Mouse (Mus musculus): ENCODE data around the gene Asb1.

Asb1 gene

GRCm38 (mm10) chr1:91545226-91545625, 4.9 kb downstream of the Asb1 start:
- in situ Hi-C loops (cut with MboI, MseI), result no loop called here

GRCm38 (mm10) chr1:91547567-91547966, 7.2 kb downstream of the Asb1 start:
- in situ Hi-C loops (cut with MboI, MseI), result no loop called here

GRCm38 (mm10) chr1:91549073-91549472, 8.7 kb downstream of the Asb1 start:
- in situ Hi-C loops (cut with MboI, MseI), result no loop called here

- in situ Hi-C loops (cut with MboI, MseI), result no loop called here
These were observed 16.8 kb downstream of the Asb1 start for GRCm38 (mm10) chr1:91557099-91557498.

- in situ Hi-C loops (cut with MboI, MseI), result no loop called here
These were observed 20.9 kb downstream of the Asb1 start for GRCm38 (mm10) chr1:91561226-91561625.

GRCm38 (mm10) chr1:91562977-91563590, 22.7 kb downstream of the Asb1 start:
- in situ Hi-C loops (cut with MboI, MseI), result no loop called here

- in situ Hi-C loops (cut with MboI, MseI), result no loop called here
These were observed 23.7 kb downstream of the Asb1 start for GRCm38 (mm10) chr1:91564004-91564403.

- in situ Hi-C loops (cut with MboI, MseI), result no loop called here
These were observed 24.3 kb downstream of the Asb1 start for GRCm38 (mm10) chr1:91564598-91564997.

GRCm38 (mm10) chr1:91567269-91567668, 26.9 kb downstream of the Asb1 start:
- in situ Hi-C loops (cut with MboI, MseI), result no loop called here

- in situ Hi-C loops (cut with MboI, MseI), result no loop called here
These were observed 32.1 kb downstream of the Asb1 start for GRCm38 (mm10) chr1:91572458-91572857.

- in situ Hi-C loops (cut with MboI, MseI), result no loop called here
These were observed 33.9 kb downstream of the Asb1 start for GRCm38 (mm10) chr1:91574208-91574607.

- in situ Hi-C loops (cut with MboI, MseI), result no loop called here
These were observed 37.7 kb downstream of the Asb1 start for GRCm38 (mm10) chr1:91577883-91578517.

- in situ Hi-C loops (cut with MboI, MseI), result no loop called here
These were observed 40.2 kb downstream of the Asb1 start for GRCm38 (mm10) chr1:91580503-91580902.

- in situ Hi-C loops (cut with MboI, MseI), result no loop called here
These were observed 40.9 kb downstream of the Asb1 start for GRCm38 (mm10) chr1:91581206-91581605.

GRCm38 (mm10) chr1:91584969-91585835, 44.9 kb downstream of the Asb1 start:
- in situ Hi-C loops (cut with MboI, MseI), result no loop called here

GRCm38 (mm10) chr1:91589738-91590137, 49.4 kb downstream of the Asb1 start:
- in situ Hi-C loops (cut with MboI, MseI), result no loop called here

GRCm38 (mm10) chr1:91595521-91596020, 55.2 kb downstream of the Asb1 start:
- in situ Hi-C loops (cut with MboI, MseI), result no loop called here

GRCm38 (mm10) chr1:91597611-91598010, 57.3 kb downstream of the Asb1 start:
- in situ Hi-C loops (cut with MboI, MseI), result no loop called here

- in situ Hi-C loops (cut with MboI, MseI), result no loop called here
These were observed 60.5 kb downstream of the Asb1 start for GRCm38 (mm10) chr1:91600671-91601361.

- in situ Hi-C loops (cut with MboI, MseI), result no loop called here
These were observed 61.2 kb downstream of the Asb1 start for GRCm38 (mm10) chr1:91601362-91602096.

- in situ Hi-C loops (cut with MboI, MseI), result no loop called here
These were observed 65.3 kb downstream of the Asb1 start for GRCm38 (mm10) chr1:91605632-91606031.
